ENCODE assay signal across 8 mouse cellular contexts in genomic region chr13:91478011-91478410, GRCm38 (mm10). TPM values are rescaled to one million over a fixed set of nuclear protein-coding genes. Genes with fewer than 3 reads are reported as not detected.
A peak's percentile ranks its signal among the peaks of the same experiment; 100 is the strongest.
DNase-seq lines count a peak whose midpoint lies in the region; ATAC-seq and TF ChIP-seq lines count a peak whose summit lies in the region.

No protein-coding gene starts in this region.

- no peak for TF ChIP-seq EP300 in heart, postnatal 0 days (IDR thresholded peaks at IDR 0.05; ENCODE audit: low read depth)
- TF ChIP-seq EP300 in liver, postnatal 0 days (IDR thresholded peaks at IDR 0.05; ENCODE audit: low read depth), result no peak

- no peaks in the 10 kb centered on the region for H3K27me3 ChIP-seq in forebrain, embryonic 13.5 days
- H3K27me3 ChIP-seq in forebrain, embryonic 10.5 days (ENCODE audit: poor library complexity, severe bottlenecking), result no peaks in the 10 kb centered on the region
- no peaks in the 10 kb centered on the region for H3K27me3 ChIP-seq in heart, postnatal 0 days (ENCODE audit: control insufficient read depth, insufficient read depth, low read length)
- H3K27me3 ChIP-seq in liver, postnatal 0 days (ENCODE audit: insufficient read depth, low read length), result no peaks in the 10 kb centered on the region
- no peaks in the 10 kb centered on the region for H3K27me3 ChIP-seq in stomach, embryonic 16.5 days (ENCODE audit: control insufficient read depth, insufficient read depth, low read length)

- no peak overlapping the region for H3K9ac ChIP-seq in forebrain, embryonic 13.5 days
- no peak overlapping the region for H3K9ac ChIP-seq in heart, postnatal 0 days (replicated peaks; ENCODE audit: low read depth, low read length)
- H3K9ac ChIP-seq in liver, postnatal 0 days (replicated peaks), result no peak overlapping the region
- H3K9ac ChIP-seq in stomach, embryonic 16.5 days (ENCODE audit: low read length), result no peak overlapping the region

- H3K4me1 ChIP-seq in forebrain, embryonic 13.5 days, result peaks cover 22% of the 10 kb centered on the region
- peaks cover 5% of the 10 kb centered on the region; the same call in 1 of the 2 replicates for H3K4me1 ChIP-seq in forebrain, embryonic 10.5 days
- peaks cover 11% of the 10 kb centered on the region for H3K4me1 ChIP-seq in heart, postnatal 0 days (ENCODE audit: control insufficient read depth, insufficient read depth)
- peaks cover 9% of the 10 kb centered on the region for H3K4me1 ChIP-seq in liver, postnatal 0 days (ENCODE audit: insufficient read depth)
- H3K4me1 ChIP-seq in stomach, embryonic 16.5 days (ENCODE audit: control insufficient read depth, insufficient read depth, low read length), result peaks cover 15% of the 10 kb centered on the region

- H3K9me3 ChIP-seq in forebrain, embryonic 13.5 days (replicated peaks), result no peaks in the 10 kb centered on the region
- H3K9me3 ChIP-seq in forebrain, embryonic 10.5 days, result no peaks in the 10 kb centered on the region
- H3K9me3 ChIP-seq in heart, postnatal 0 days (replicated peaks; ENCODE audit: control insufficient read depth, low read length), result 0 out of 2 replicates have a peak, but pooled peaks cover 3% of the 10 kb centered on the region
- 0 out of 2 replicates have a peak, but pooled peaks cover 4% of the 10 kb centered on the region for H3K9me3 ChIP-seq in liver, postnatal 0 days (ENCODE audit: low read length)
- peaks cover 3% of the 10 kb centered on the region; the same call in 1 of the 2 replicates for H3K9me3 ChIP-seq in stomach, embryonic 16.5 days (replicated peaks; ENCODE audit: control insufficient read depth, low read length)

- no peaks in the 10 kb centered on the region for H3K36me3 ChIP-seq in forebrain, embryonic 13.5 days (ENCODE audit: poor library complexity, severe bottlenecking)
- peaks cover 5% of the 10 kb centered on the region; the same call in 1 of the 2 replicates for H3K36me3 ChIP-seq in forebrain, embryonic 10.5 days (replicated peaks)
- no peaks in the 10 kb centered on the region for H3K36me3 ChIP-seq in heart, postnatal 0 days (replicated peaks; ENCODE audit: control insufficient read depth, insufficient read depth, low read length)
- no peaks in the 10 kb centered on the region for H3K36me3 ChIP-seq in liver, postnatal 0 days (replicated peaks; ENCODE audit: insufficient read depth, low read length)
- H3K36me3 ChIP-seq in stomach, embryonic 16.5 days (ENCODE audit: control insufficient read depth, insufficient read depth, low read length), result no peaks in the 10 kb centered on the region

- DNase-seq in forebrain, embryonic 10.5 days (ENCODE audit: extremely low spot score, low spot score), result no peak
- peak; percentile 42 for DNase-seq in Muller cell, postnatal 12 days (ENCODE audit: inconsistent ontology term)
- DNase-seq in heart, postnatal 0 days (ENCODE audit: low spot score), result peak; percentile 81
- no peak for DNase-seq in liver, postnatal 0 days
- DNase-seq in thymus, postnatal 25 days, result no peak

- WGBS in forebrain, embryonic 13.5 days, result 33% methylated on average over 2 of the region's 4 CpGs
- WGBS in forebrain, embryonic 10.5 days, result 65% methylated on average over 3 of the region's 4 CpGs
- 19% methylated on average over 3 of the region's 4 CpGs for WGBS in heart, postnatal 0 days
- 60% methylated on average over 4 of the region's 4 CpGs for WGBS in liver, postnatal 0 days (ENCODE audit: insufficient replicate concordance)
- 12% methylated on average over 4 of the region's 4 CpGs for WGBS in stomach, embryonic 16.5 days

- no peak for TF ChIP-seq CTCF in heart, postnatal 0 days (IDR thresholded peaks at IDR 0.05; ENCODE audit: low read depth)
- no peak for TF ChIP-seq CTCF in liver, postnatal 0 days (IDR thresholded peaks at IDR 0.05; ENCODE audit: low read depth)

- ATAC-seq in forebrain, embryonic 13.5 days, result peak; percentile 71
- ATAC-seq in common myeloid progenitor, adult 5-6 weeks (replicated peaks; ENCODE audit: low read depth, poor library complexity, severe bottlenecking), result peak; percentile 28; the same call in 1 of the 2 replicates
- ATAC-seq in heart, postnatal 0 days (ENCODE audit: insufficient read depth, low read depth), result peak; percentile 69; the same call in 1 of the 2 replicates
- ATAC-seq in liver, postnatal 0 days, result no peak
- ATAC-seq in stomach, embryonic 16.5 days (ENCODE audit: insufficient read depth, low FRiP score), result peak; percentile 66; the same call in 1 of the 2 replicates

- no peak overlapping the region for H3K4me2 ChIP-seq in forebrain, embryonic 13.5 days
- peak overlapping the region; percentile 34 for H3K4me2 ChIP-seq in heart, postnatal 0 days (ENCODE audit: low read depth, low read length)
- H3K4me2 ChIP-seq in liver, postnatal 0 days (ENCODE audit: low read depth, low read length), result no peak overlapping the region
- H3K4me2 ChIP-seq in stomach, embryonic 16.5 days (ENCODE audit: low read depth, low read length), result no peak overlapping the region

- no peak overlapping the region for H3K27ac ChIP-seq in forebrain, embryonic 13.5 days
- H3K27ac ChIP-seq in forebrain, embryonic 10.5 days, result no peak overlapping the region
- H3K27ac ChIP-seq in heart, postnatal 0 days (ENCODE audit: low read depth), result peak overlapping the region; percentile 75
- H3K27ac ChIP-seq in liver, postnatal 0 days (ENCODE audit: low read depth), result peak overlapping the region; percentile 13; the same call in 1 of the 2 replicates
- no peak overlapping the region; the same call in 1 of the 2 replicates for H3K27ac ChIP-seq in stomach, embryonic 16.5 days (ENCODE audit: low read length)

- H3K4me3 ChIP-seq in forebrain, embryonic 13.5 days, result no peak overlapping the region
- H3K4me3 ChIP-seq in forebrain, embryonic 10.5 days, result no peak overlapping the region
- H3K4me3 ChIP-seq in heart, postnatal 0 days (ENCODE audit: low read depth, low read length), result 0 out of 2 replicates have a peak overlapping the region, but pooled peaks have one; percentile 11
- H3K4me3 ChIP-seq in liver, postnatal 0 days (ENCODE audit: low read depth, low read length), result no peak overlapping the region
- H3K4me3 ChIP-seq in stomach, embryonic 16.5 days (replicated peaks; ENCODE audit: low read length), result no peak overlapping the region

RNA-seq across cellular contexts. Expression of gene Ssbp2, which starts 17.9 kb away (rescaled TPM):
- 202 and 241 TPM in 2 replicates for polyA plus RNA-seq in forebrain, embryonic 13.5 days (2015; fragmentation: Nextera tagmentation; extraction: Ambion mirVana)
- 140 and 149 TPM in 2 replicates for polyA plus RNA-seq in forebrain, embryonic 10.5 days (2016; fragmentation: Nextera tagmentation; extraction: Ambion mirVana)
- 75.2 and 80.6 TPM in 2 replicates for total RNA-seq in common myeloid progenitor, adult 5-6 weeks (2017)
- 74.2 and 85.1 TPM in 2 replicates for total RNA-seq in heart, postnatal 0 days (2014; rRNA removed; ENCODE audit: low replicate concordance)
- 70.8 and 75.7 TPM in 2 replicates for polyA plus RNA-seq in heart, postnatal 0 days (2015; fragmentation: Nextera tagmentation; extraction: Ambion mirVana)
- polyA plus RNA-seq in liver, postnatal 0 days (2015; fragmentation: Nextera tagmentation; extraction: Ambion mirVana), result 18.8 and 21.6 TPM in 2 replicates
- 119 TPM in 2 replicates for polyA plus RNA-seq in stomach, embryonic 16.5 days (2015; fragmentation: Nextera tagmentation; extraction: Ambion mirVana)

Comparison
In these comparisons a context has a peak if more than half of its experiments do, and no peak if none do; other contexts are left out.
1. H3K27ac ChIP-seq: peak in heart, postnatal 0 days (single experiment) and liver, postnatal 0 days (single experiment); none in forebrain, embryonic 13.5 days (single experiment), forebrain, embryonic 10.5 days (single experiment) and stomach, embryonic 16.5 days (single experiment).
2. DNase-seq: peak in Muller cell, postnatal 12 days (single experiment) and heart, postnatal 0 days (single experiment); none in forebrain, embryonic 10.5 days (single experiment), liver, postnatal 0 days (single experiment) and thymus, postnatal 25 days (single experiment).